Mouse (Mus musculus) neural tube, embryonic 12.5 days (tissue): Measurements from ENCODE around the gene Kcnh4. TPM values are rescaled to one million over a fixed set of nuclear protein-coding genes. Genes with fewer than 3 reads are reported as not detected.

Source experiments
- ATAC-seq: fragments of 200-750 bp; cut with Nextera tagmentation; 2 replicates; pipeline ENCODE4 v1.8.0; 2017; ENCODE audit warnings: low read depth, mild to moderate bottlenecking, moderate TSS enrichment, moderate library complexity; ENCODE audit not compliant: low FRiP score
- H3K27ac ChIP-seq: fragments of 300-500 bp; sonication (generic); 2 replicates; pipeline ENCODE4 v1.5.1; 2016
- H3K27me3 ChIP-seq: fragments of 300-500 bp; sonication (generic); replicated peaks from 2 replicates; pipeline ENCODE4 v1.6.1; 2016; ENCODE audit warnings: mild to moderate bottlenecking
- H3K36me3 ChIP-seq: fragments of 300-500 bp; sonication (generic); 2 replicates; pipeline ENCODE4 v1.6.1; 2016; ENCODE audit warnings: mild to moderate bottlenecking
- H3K4me1 ChIP-seq: fragments of 300-500 bp; sonication (generic); 2 replicates; pipeline ENCODE4 v1.6.1; 2016
- H3K4me2 ChIP-seq: fragments of 300-500 bp; sonication (generic); replicated peaks from 2 replicates; pipeline ENCODE4 v1.6.1; 2016; ENCODE audit warnings: mild to moderate bottlenecking
- H3K4me3 ChIP-seq: fragments of 300-500 bp; sonication (generic); 2 replicates; pipeline ENCODE4 v1.5.1; 2016
- H3K9ac ChIP-seq: fragments of 300-500 bp; sonication (generic); 2 replicates; pipeline ENCODE4 v1.6.1; 2016; ENCODE audit warnings: mild to moderate bottlenecking
- H3K9me3 ChIP-seq: fragments of 300-500 bp; sonication (generic); 2 replicates; pipeline ENCODE4 v1.6.1; 2016; ENCODE audit warnings: mild to moderate bottlenecking
- WGBS: fragments of 180-500 bp; shearing (Covaris S2); methylation state at CpG from one replicate; pipeline ENCODE4 v1.1.7; 2016; 5-methylcytosine and 5-hydroxymethylcytosine counted together
- polyA plus RNA-seq: library from polyadenylated mRNA; unstranded; fragments of >200 nt; fragmentation: Nextera tagmentation; extraction: Ambion mirVana; gene quantifications from 2 replicates; pipeline ENCODE4 v1.2.1, GENCODE M21; 2016

Gene Kcnh4
- polyA plus RNA-seq, 1 experiment from 2014 or later: 4.4 TPM

DNA sequence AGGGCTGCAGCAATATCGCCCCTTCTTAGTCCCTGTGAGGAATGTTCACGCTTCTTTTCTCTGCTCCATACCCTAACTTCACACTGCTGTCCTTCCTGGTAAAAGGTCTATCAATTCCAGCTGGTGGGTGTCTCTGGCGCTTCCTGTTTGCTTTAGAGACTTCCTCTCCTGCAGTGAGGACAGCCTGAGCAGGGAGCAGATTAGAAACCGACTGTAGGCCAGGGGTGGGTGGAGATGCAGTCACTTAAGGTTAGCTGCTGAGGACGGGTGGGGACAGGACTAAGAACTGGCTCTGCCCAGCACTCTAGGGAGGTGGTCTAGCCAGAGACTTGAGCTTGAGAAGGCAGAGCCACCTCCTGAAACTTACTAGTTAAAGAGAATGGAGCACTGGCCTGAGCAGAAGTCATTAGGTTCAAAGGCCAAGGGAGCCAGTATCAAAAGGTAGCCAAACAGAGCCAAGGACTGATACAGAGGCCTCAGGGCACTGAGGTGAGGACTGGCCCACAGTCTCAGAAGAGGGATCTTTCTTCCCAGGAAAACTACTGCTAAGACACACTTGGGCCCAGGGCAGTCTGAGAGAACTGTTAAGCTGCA, 34.7 kb downstream of the Kcnh4 start:
- H3K9ac ChIP-seq: no peak overlapping the region
- peaks cover 15% of the 10 kb centered on the region for H3K36me3 ChIP-seq
- H3K9me3 ChIP-seq: no peaks in the 10 kb centered on the region
- peaks cover 15% of the 10 kb centered on the region; the same call in 1 of the 2 replicates for H3K4me1 ChIP-seq
- no peaks in the 10 kb centered on the region for H3K27me3 ChIP-seq
- H3K27ac ChIP-seq: no peak overlapping the region
- ATAC-seq: no peak
- no peak overlapping the region for H3K4me3 ChIP-seq
- WGBS: 56% methylated on average over 5 of the region's 5 CpGs
- H3K4me2 ChIP-seq: no peak overlapping the region

DNA sequence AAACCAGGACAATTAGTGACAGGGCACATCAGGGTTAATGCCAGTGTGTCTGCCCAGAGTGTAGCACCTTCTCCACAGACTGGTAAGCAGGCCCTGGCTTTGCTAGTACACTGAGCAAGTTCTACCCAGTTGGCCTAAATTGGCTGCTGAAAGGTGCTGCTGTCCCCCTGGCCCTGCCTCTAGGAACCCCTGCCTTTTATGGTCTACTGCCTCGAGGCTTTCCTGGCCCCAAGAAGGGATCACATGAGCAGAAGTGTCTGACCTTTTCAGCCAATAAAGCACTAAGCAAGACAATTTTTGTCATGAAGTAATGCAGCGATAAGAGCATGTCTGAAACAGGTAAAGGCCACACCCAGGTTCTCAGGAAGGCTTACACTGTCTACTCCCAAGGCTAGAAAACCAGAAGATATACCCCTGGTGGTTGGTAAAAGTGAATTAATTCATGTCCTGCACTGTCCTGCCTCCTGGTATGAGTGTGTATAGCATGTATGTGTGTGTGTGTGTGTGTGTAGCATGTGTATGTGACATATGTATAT, 37.2 kb downstream of the Kcnh4 start:
- no peak for ATAC-seq
- 60% methylated on average over 2 of the region's 2 CpGs for whole genome bisulfite sequencing
- no peak overlapping the region for H3K27ac ChIP-seq

DNA sequence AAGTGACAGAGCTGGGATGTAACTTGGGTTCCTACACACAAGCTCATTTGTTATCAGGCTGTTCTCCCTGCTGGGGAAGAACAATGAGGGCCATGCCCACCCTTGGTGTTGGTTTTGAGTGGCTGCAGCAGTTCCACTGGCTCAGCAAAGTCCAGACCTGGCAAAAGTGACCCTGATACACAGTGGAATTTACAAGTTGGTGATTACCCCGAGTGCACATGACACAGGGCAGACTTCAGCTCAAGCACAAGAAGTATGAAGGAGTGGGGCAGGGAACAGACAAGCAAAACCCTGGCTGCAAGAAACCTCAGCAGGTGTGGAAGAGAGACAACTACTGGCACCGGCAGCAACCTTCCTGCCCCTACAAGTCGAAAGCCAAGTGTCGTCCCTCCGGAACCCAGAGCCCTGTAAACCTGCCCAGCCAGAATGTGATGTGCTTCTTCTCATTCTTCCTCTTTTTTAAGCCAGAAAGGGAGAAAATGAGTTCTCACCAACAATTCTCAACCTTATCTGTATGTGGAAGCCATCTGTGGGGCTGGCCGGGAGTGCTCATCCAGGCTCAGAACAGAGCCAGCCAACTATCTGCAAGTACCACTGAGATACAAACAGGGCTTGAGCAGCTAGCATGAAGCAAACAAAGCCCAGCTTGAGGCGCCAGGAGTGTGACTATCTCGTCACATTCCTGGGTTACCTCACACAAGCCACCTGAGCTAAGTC, 37.8 kb downstream of the Kcnh4 start:
- no peak overlapping the region for H3K4me2 ChIP-seq
- peaks cover 15% of the 10 kb centered on the region; the same call in 1 of the 2 replicates for H3K4me1 ChIP-seq
- H3K9me3 ChIP-seq: no peaks in the 10 kb centered on the region
- no peak for ATAC-seq
- WGBS: 76% methylated on average over 8 of the region's 8 CpGs
- no peak overlapping the region for H3K27ac ChIP-seq
- H3K9ac ChIP-seq: no peak overlapping the region
- peaks cover 27% of the 10 kb centered on the region for H3K36me3 ChIP-seq
- no peak overlapping the region for H3K4me3 ChIP-seq
- no peaks in the 10 kb centered on the region for H3K27me3 ChIP-seq

More for the DNA sequence above, 37.2 kb downstream of the Kcnh4 start:
- Histone ChIP-seq H3K36me3 (peaks cover 26% of the 10 kb centered on the region), H3K4me3 (no peak overlapping the region), H3K9ac (no peak overlapping the region), H3K4me2 (no peak overlapping the region), H3K9me3 (no peaks in the 10 kb centered on the region), H3K4me1 (peaks cover 15% of the 10 kb centered on the region; the same call in 1 of the 2 replicates), H3K27me3 (no peaks in the 10 kb centered on the region)

DNA sequence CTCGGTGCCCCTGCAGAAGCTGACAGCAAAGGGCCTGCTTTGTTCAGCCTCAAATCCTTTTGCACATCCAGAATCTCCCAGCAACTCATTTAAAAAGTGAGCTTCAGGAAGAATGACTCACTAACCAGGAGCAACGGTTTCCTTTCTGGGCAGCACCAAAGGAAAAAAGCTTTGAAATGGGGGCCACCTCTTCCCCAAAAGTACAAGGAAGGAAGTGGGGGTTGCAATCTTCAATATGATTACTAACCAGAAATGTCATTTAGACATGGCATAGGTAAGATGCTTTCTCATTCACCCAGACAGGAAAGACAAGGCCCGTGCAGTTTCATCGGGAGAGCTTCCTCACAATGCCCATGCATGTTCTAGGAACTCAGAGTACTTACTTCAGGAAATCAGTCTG, 38.5 kb downstream of the Kcnh4 start:
- Histone ChIP-seq H3K36me3 (peaks cover 34% of the 10 kb centered on the region), H3K27me3 (no peaks in the 10 kb centered on the region), H3K4me1 (peaks cover 15% of the 10 kb centered on the region; the same call in 1 of the 2 replicates), H3K4me3 (no peak overlapping the region), H3K4me2 (no peak overlapping the region), H3K27ac (no peak overlapping the region), H3K9ac (no peak overlapping the region), H3K9me3 (no peaks in the 10 kb centered on the region)
- WGBS: 77% methylated on average over 4 of the region's 4 CpGs
- no peak for ATAC-seq

DNA sequence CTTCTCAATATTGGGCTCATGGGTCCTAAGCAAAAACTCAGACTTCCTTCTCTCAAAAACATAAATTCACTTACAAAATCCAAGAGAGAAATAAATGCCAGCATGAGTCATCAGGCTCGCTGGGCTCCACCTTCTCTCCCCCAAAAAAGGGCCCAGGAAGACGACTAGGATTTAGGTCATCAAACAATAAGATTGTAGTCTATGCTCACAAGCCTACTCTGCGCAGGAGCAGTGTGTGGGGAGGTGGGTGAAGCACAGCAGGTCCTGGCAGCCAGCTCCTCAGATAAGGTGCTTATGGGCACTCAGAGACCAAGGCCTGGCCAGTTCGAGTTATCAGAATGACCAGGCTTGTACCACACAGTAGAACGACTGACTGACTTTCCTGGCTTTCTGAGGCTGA, 39.4 kb downstream of the Kcnh4 start:
- H3K9me3 ChIP-seq: no peaks in the 10 kb centered on the region
- no peak overlapping the region for H3K9ac ChIP-seq
- peaks cover 43% of the 10 kb centered on the region for H3K36me3 ChIP-seq
- no peak overlapping the region for H3K4me2 ChIP-seq
- no peak overlapping the region for H3K27ac ChIP-seq
- WGBS: 79% methylated on average over 5 of the region's 5 CpGs
- H3K4me3 ChIP-seq: no peak overlapping the region
- H3K27me3 ChIP-seq: no peaks in the 10 kb centered on the region
- peaks cover 15% of the 10 kb centered on the region; the same call in 1 of the 2 replicates for H3K4me1 ChIP-seq
- ATAC-seq: no peak

DNA sequence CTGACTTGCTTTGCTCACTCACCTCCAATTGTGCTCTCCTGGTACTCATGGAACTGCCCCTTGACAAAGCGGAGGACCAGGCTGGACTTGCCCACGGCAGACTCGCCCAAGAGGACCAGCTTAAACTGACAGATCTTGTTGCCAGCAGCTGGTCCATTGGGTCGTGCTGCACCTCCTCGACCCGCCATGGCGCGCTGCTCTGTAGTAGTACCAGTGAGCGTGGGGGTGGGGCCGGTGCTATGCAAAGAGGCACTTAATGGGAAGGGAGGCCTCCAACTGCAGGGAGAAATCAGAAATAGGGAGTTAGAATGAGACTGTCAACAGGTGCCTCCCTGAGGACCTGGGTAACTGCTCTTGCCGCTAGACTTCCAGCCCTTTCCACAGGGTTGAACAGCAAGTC, 39.8 kb downstream of the Kcnh4 start:
- Histone ChIP-seq H3K4me2 (no peak overlapping the region), H3K27ac (no peak overlapping the region), H3K36me3 (peaks cover 46% of the 10 kb centered on the region), H3K9ac (no peak overlapping the region), H3K4me3 (no peak overlapping the region), H3K9me3 (no peaks in the 10 kb centered on the region), H3K27me3 (no peaks in the 10 kb centered on the region), H3K4me1 (peaks cover 15% of the 10 kb centered on the region; the same call in 1 of the 2 replicates)
- no peak for ATAC-seq
- 80% methylated on average over 11 of the region's 11 CpGs for WGBS

DNA sequence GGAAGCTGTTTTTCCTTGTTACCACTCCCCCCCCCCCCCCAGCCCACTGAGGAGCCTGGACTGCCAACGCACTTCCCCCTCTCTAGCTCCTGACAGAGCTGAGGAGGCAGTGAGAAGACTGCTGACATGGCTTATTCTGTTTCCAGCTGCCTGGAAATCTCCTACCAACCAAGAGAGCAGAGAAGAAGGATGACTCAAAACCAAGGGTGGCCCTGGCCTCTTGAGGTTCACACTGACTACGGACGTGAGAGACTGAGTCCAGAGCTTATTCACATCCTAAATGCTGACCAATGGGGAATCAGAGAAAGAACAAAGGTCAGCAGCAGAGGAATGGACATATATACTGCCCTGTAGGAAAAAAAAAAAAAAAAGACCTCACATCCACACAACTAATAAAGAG, 40.4 kb downstream of the Kcnh4 start:
- Histone ChIP-seq H3K27me3 (no peaks in the 10 kb centered on the region), H3K4me2 (no peak overlapping the region), H3K9ac (no peak overlapping the region), H3K9me3 (no peaks in the 10 kb centered on the region), H3K27ac (no peak overlapping the region), H3K36me3 (peaks cover 47% of the 10 kb centered on the region), H3K4me3 (no peak overlapping the region), H3K4me1 (peaks cover 13% of the 10 kb centered on the region)
- 84% methylated on average over 3 of the region's 3 CpGs for WGBS
- ATAC-seq: no peak

DNA sequence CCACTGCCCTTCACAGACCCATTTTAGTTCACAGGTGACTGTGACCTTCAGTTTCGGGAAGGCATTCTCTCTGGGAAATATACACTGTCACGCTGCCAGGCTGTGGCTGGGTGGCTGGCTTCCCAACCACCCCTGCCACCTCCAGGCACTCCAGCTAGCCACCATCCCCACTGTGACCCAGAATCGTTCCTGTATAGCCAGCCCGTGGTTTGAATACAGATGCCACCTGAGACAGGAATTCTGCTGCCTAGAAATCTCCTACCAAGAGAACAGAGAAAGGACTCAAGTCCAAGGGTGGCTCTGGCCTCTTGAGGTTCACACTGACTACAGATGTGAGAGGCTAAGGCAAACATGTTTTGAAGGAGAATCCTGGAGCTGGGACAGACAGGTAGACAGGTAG, 40.9 kb downstream of the Kcnh4 start:
- Histone ChIP-seq H3K27ac (no peak overlapping the region), H3K36me3 (peaks cover 47% of the 10 kb centered on the region), H3K9me3 (no peaks in the 10 kb centered on the region), H3K9ac (no peak overlapping the region), H3K4me3 (no peak overlapping the region), H3K27me3 (no peaks in the 10 kb centered on the region), H3K4me2 (no peak overlapping the region), H3K4me1 (peaks cover 17% of the 10 kb centered on the region)
- ATAC-seq: no peak
- WGBS: 98% methylated on average over 4 of the region's 4 CpGs

DNA sequence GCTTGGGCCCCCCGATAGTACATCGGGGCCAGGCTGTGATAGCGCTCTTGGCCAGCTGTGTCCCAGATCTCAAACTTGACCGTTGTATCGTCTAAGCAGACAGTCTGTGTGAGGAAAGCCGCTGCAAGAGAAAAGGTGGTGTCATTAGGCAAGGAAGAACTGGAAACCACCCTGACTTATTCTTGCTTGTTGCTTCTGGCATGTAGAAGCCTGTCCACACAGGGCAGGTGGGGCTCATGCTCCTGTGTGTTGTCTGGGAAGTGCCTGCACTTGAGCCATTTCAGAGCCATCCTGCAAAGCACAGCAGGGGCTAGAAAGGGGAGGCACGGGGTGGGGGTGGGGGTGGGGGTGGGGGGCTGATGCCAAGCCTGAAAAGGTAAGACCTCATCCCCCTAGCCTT, 41.3 kb downstream of the Kcnh4 start:
- Histone ChIP-seq H3K9me3 (no peaks in the 10 kb centered on the region), H3K4me2 (no peak overlapping the region), H3K4me1 (peaks cover 21% of the 10 kb centered on the region), H3K4me3 (no peak overlapping the region), H3K9ac (no peak overlapping the region), H3K36me3 (peaks cover 47% of the 10 kb centered on the region), H3K27ac (no peak overlapping the region), H3K27me3 (no peaks in the 10 kb centered on the region)
- no peak for ATAC-seq
- 94% methylated on average over 7 of the region's 7 CpGs for WGBS

DNA sequence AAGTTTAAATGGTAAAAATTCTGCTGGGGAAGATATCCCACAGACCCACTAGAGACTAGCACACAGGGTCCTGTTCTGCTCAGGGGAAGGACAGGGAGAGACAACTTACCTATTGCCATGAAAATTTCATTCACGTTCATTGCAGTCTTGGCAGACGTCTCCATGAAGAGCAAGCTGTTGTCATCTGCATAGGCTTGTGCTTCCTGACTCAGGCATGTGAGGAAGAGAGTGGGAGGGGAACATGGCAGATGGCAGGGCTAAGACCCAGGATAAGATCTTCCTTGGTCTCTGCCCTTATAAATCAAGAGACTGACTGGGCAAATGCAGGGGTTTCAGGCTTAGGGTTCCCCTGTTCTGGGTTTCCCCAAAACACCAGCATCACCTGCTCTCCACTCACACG, 43.1 kb downstream of the Kcnh4 start:
- Histone ChIP-seq H3K4me3 (no peak overlapping the region), H3K4me1 (peaks cover 15% of the 10 kb centered on the region), H3K27me3 (no peaks in the 10 kb centered on the region), H3K4me2 (no peak overlapping the region), H3K9ac (no peak overlapping the region), H3K9me3 (no peaks in the 10 kb centered on the region), H3K27ac (no peak overlapping the region), H3K36me3 (peaks cover 47% of the 10 kb centered on the region)
- WGBS: 82% methylated on average over 3 of the region's 3 CpGs
- no peak for ATAC-seq

DNA sequence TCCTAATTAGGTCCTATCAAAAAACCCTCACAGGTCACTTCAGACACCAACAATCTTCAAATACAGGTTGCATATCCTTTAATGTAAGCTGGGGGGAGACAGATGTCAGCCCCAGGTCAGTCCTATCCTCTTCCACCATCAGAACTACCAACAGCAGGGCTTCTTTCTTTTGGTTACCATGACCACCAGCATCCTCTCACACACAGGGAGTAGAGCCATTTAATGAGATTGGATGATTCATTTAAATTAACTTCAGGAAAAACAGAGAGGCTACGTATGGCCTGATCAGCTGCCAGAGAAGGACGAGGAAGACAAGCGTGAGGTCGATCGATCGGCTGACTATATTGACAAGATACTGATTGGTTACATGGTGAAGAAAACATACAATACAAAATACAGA, 44.8 kb downstream of the Kcnh4 start:
- H3K4me2 ChIP-seq: no peak overlapping the region
- H3K36me3 ChIP-seq: peaks cover 47% of the 10 kb centered on the region
- ATAC-seq: no peak
- H3K27ac ChIP-seq: no peak overlapping the region
- H3K9ac ChIP-seq: no peak overlapping the region
- H3K4me1 ChIP-seq: peaks cover 19% of the 10 kb centered on the region
- no peaks in the 10 kb centered on the region for H3K27me3 ChIP-seq
- H3K4me3 ChIP-seq: no peak overlapping the region
- H3K9me3 ChIP-seq: no peaks in the 10 kb centered on the region
- 82% methylated on average over 6 of the region's 6 CpGs for WGBS

DNA sequence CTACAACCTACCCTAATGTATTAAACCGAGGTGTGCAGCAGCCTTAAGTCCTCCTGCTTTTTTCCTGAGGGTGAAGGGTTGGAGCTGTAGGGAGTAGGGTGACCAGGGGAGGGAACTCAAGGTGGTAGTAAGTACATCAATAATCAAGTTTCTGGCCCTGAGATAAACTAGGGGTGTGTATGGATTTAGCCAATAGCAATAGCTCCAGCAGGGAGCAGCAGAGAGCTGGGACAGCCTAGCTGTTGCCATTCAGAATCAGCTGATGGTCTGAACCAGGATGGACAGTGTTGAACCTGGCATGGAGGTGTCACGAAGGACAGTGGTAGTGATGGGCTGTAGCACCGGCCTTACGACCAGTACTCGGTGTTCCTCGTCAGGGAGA, 45.2 kb downstream of the Kcnh4 start:
- WGBS: 48% methylated on average over 6 of the region's 6 CpGs
- Histone ChIP-seq H3K36me3 (peaks cover 45% of the 10 kb centered on the region), H3K9ac (no peak overlapping the region), H3K4me2 (peak overlapping the region; percentile 51), H3K4me3 (no peak overlapping the region), H3K27me3 (no peaks in the 10 kb centered on the region), H3K9me3 (no peaks in the 10 kb centered on the region), H3K4me1 (peaks cover 19% of the 10 kb centered on the region), H3K27ac (no peak overlapping the region)
- ATAC-seq: 0 out of 2 replicates have a peak, but pooled peaks have one; percentile 22
